In genomic region chr19:56566940-56567339, GRCm38 (mm10) we compare ENCODE assay signal across 13 mouse cellular contexts.
"Had no signal": no experiment of that assay in that cellular context is flagged by ENCODE, and none has a peak within 500 bp of the region (broad histone marks: within the 10 kb centered on the region; RNA-seq: fewer than 3 reads in every experiment).

No protein-coding gene starts in this region.

- H3K9ac ChIP-seq: lung, embryonic 15.5 days; midbrain, embryonic 15.5 days; neural tube, embryonic 12.5 days had no signal

- H3K4me2 ChIP-seq: lung, embryonic 15.5 days; midbrain, embryonic 11.5 days; midbrain, embryonic 15.5 days; neural tube, embryonic 12.5 days had no signal

- H3K4me3 ChIP-seq: limb, embryonic 10.5 days; lung, embryonic 15.5 days; midbrain, embryonic 15.5 days; neural tube, embryonic 12.5 days had no signal

- H3K9me3 ChIP-seq: limb, embryonic 10.5 days; lung, embryonic 15.5 days; midbrain, embryonic 15.5 days; neural tube, embryonic 12.5 days had no signal

- DNase-seq: kidney, adult 11 months; kidney, adult 9 months; kidney, postnatal 36 days; thymus, adult 18-20 months; thymus, postnatal 14 days had no signal

- H3K27me3 ChIP-seq: lung, embryonic 15.5 days; midbrain, embryonic 15.5 days; neural tube, embryonic 12.5 days had no signal

- ATAC-seq: hindbrain, postnatal 0 days; midbrain, embryonic 15.5 days had no signal

- H3K4me1 ChIP-seq: limb, embryonic 10.5 days; midbrain, embryonic 15.5 days; neural tube, embryonic 12.5 days had no signal

- H3K27ac ChIP-seq: hindbrain, postnatal 0 days; kidney, postnatal 0 days; limb, embryonic 10.5 days; lung, embryonic 15.5 days; midbrain, embryonic 15.5 days; neural tube, embryonic 12.5 days; stomach, postnatal 0 days had no signal

- H3K36me3 ChIP-seq: midbrain, embryonic 15.5 days had no signal
